Mouse (Mus musculus) v-Abl transformed pro-B cells (cell line): ENCODE measurements around the gene Kcnj14.

Source experiments
- in situ Hi-C, 2 experiments: fragments of 400-800 bp; cut with MboI; formaldehyde crosslinking; loops; one replicate each; pipeline ENCODE4 v1.15.1; 2025; ENCODE audit not compliant: unreplicated experiment in 2 of 2

Gene Kcnj14

DNA sequence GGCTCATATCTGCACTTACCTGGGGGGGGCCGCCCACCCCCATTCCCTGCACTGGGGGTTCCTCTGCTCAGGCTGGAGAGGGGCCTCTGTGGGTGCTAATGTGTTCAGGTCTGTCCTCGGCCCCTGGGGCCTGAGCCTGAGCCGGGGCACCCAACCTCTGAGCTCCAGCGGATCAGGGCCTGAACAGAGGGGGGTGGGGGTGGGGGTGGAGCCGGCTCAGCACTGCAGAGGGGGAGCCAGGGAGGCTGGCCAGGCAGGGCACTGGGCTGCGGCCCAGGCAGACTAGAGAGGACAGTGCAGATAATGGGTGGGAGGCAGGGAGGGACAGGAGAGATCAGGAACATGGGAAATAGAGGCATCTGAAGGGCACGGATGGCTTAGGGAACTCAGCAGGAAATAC is at the start of gene Kcnj14:
Gene Kcnj14, minus strand, starts transcription at position 185 of the 400 bp plus-strand sequence.
- in situ Hi-C loops, result no loop called here

DNA sequence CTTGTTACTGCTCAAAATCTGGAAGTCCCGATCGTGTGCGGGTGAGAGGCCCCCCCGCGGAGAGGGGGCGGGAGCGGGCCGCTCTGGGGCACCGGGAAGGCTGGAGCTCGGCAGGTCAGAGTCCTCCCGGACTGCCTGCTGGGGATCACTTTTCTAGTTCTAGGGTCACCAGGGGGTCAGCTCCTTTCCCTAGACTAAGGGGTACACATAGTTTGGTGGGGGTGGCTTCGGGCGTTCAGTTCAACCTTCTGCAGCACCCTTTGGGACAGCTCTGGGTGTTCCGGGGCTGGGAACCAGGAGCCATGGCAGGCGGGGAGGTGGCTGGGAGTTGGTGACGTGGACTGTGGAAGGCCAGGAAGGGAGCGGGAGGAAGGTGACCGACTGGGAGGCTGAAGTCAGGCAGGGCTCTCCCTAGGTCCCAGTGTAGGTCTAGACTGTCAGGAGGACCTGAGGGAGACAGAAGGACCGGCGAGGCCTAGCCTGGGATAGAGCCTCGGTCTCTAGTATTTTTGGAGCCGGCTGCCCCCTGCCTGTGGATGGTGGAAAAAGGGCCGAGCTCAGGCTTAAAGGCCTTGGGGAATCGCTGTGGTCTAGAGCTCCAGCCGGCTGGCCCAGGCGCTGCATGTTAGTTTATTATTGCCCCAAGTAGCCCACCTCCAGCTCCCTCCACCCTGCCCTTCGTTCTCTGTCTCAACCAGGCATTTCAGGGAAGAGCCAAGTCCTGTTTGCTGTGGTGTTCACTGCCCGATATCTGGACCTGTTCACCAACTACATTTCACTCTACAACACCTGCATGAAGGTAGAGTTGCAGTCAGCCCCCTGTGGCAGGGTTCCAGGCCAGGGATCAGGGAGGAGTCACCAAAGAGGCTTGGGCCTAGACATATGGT is 48.7 kb upstream of the Kcnj14 start:
- in situ Hi-C loops, result loop anchor here (5.0 to 25.0 kb wide), 4 partner anchors 59 to 339 kb away; no protein-coding TSS in a partner anchor

DNA sequence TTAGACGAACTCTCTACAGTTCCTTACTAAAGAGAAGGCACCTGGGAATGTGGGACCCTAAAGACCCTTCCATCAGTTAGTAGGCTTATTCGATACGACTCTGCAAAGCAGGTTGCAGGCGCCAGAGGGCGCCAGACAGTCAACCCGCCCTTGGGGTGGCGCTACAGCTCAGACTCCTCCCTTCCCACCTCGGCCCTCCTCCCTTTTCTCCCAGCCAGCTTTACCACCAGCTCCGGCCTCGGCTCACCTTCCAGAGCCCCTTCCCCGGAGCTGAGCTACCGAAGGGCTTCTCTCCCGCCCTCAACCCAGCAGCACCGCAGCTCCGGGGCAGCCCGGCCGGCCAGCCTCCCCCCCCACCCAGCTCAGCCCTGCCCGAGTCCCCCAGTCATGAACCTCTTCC is 48.0 kb upstream of the Kcnj14 start, which contains the start of gene Kdelr1:
Gene Kdelr1, plus strand, starts transcription at position 149 of the 400 bp plus-strand sequence.
- in situ Hi-C loops, result loop anchor here (5.0 to 25.0 kb wide), 4 partner anchors 60 to 340 kb away; no protein-coding TSS in a partner anchor

DNA sequence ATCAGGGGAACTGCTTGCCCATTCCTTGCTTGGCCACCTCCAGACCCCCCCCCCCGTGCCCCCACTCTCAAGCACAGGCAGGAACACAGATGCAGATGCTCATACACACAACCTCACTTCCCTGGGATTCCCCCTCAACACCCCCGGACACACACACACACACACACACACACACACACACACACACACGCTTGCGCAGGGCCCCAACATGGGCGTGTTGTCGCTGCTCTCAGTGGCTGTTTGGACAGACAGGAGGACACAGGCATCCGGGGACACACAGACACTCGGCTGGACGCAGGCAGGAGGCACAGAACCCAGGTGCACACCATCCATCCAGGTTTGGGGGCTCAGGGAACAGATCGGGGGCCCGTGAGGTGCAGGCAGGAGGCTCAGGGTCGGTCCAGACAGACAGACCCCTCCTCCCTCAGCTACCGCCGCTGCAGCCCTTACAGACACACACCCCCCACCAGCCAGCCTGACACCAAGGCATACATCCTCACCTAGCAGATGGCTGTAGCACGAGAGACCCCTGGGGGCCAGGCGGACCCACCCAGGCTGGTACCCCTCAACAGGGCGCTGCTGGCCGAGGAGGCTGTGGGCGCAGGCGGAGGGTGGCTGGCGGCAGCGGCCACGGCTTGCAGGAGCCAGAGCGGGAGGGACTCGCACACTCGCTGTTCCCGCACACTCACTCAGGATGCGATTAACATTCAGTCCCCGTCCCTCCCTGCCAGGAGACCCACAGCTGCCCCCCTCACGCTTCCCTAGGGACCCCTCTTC is 45.9 kb upstream of the Kcnj14 start:
- in situ Hi-C loops, result loop anchor here (5.0 to 25.0 kb wide), 4 partner anchors 62 to 342 kb away; no protein-coding TSS in a partner anchor

DNA sequence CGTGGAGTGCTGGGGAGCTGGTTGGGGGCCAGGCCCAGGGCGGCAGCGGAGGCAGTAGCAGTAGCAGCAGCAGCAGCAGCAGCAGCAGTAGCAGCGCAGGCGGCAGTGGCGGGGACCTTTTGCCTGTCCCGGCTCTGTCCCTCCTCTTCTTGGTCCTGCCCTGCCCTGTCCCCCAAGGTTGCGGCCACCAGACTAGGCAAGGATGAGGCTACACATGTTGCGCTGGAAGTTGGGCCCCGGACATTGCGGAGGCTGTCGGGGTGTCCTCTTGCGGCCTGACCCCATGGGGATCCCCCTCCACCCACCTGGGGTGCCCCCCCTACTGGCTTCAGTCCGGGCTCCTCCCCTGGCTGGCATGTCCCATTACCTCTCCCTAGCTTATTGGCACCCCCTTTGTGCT is 45.2 kb upstream of the Kcnj14 start:
- in situ Hi-C loops, result loop anchor here (5.0 to 25.0 kb wide), 4 partner anchors 63 to 343 kb away; no protein-coding TSS in a partner anchor

DNA sequence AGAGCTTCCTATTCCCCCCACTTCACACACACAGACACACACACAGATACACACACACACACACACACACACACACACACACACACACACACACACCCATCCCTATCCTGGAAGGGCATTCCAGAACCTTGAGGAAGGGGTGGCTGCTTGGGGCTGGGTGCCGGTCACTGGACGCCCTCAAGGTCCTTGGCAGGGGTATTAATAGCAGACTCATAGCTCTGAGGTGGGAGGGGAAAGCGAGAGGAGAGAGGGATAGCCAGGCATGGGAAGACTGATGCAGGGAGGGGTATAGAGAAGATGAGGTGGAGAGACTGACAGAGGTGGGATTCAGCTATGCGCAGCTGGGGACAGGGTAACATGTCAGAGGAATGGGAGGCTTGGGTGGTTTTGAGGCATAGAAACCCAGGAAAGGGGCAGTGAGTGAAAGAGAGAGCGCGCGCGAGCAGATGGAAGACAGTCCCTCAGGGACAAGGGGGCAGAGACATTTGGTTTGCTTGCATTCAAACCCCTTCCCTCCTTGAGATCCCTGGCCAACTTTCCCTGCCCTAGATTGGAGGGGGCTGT is 44.6 kb upstream of the Kcnj14 start:
- in situ Hi-C loops, result loop anchor here in 1 of 2 experiments (25.0 kb wide), 1 partner anchor 343 kb away; no protein-coding TSS in a partner anchor

DNA sequence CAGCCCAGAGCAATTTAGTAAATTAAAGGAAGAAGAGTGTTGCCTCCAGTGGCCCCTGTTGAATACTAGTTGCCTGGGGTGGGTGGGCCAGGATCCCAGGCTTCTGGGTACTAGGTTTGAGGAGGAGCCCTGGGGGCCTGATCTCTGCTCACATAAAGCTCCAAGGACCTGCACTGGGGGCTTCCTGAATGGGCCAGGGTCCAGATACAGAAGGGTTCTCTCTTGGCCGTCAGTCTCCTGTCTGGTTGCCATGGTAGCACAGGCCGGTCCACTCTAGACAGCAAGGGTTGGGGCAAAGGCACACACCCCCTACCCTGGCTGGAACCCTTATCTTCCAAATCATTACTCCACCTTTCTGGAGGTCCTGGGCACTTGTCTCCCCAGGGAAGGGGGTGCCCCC is 43.3 kb upstream of the Kcnj14 start:
- in situ Hi-C loops, result loop anchor here in 1 of 2 experiments (25.0 kb wide), 1 partner anchor 344 kb away; no protein-coding TSS in a partner anchor

DNA sequence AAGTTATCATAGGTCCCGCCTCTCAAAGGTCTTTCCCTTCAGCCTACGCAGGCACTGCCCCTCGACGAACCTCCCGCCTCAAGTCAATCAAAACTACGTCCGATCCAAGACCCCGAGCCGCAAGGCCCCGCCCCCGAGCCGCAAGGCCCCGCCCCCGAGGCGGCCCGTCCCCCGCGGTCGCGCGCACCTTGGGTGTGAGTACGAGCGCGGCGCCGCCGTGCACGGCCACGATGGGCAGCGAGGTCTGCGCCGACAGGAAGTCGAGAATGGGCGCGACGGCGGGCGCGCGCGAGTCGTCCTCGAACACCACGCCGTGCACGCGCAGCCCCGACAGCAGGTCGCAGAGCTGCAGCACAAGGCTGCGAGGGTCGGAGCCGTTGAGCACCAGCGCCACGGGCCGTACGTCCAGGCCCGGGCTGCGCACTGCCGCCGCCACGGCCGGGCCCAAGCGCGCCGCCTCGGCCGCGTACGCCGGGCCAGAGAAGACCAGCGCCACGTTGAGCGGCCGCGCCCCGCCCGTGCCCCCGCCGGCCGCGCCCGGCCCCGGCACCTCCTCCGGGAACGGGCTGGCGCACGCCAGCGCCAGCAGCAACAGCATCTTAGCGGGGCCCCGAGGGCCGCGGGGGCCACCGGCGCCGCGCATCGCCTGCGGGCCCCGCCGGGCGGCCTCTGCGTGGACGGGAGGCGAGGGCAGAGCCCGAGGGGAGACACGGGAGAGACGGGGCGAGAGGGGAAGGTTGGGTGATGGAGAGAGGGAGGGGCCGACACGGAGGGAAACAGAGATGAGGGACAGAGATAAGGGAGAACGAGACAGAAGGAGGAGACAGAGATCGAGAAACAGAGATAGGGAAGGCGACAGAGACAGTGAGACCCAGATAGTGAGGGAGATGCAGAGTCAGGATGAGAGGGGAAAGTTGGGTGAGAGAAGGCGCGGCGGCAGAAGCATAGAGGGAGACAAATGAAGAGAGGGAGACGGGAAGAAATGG is 41.6 kb upstream of the Kcnj14 start:
- in situ Hi-C loops, result loop anchor here in 1 of 2 experiments (25.0 kb wide), 1 partner anchor 346 kb away; no protein-coding TSS in a partner anchor

DNA sequence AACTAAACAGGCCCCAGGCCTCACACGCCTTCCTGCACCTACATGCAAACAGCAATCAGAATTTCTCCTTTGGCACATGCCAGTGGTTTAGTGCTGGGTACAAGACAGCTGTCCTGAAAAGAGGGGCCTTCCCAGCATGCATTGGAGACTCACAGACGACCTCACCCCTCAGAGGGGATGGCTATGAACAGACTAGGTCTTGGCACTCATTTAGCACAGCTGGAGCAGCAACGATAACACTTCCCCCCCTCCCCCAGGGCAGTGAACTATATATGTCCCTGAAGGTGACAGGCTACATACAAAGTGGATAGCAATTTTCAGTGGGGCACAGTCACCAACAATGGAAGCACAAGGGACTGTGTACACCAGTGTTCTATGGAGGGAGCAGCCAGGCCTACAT is 39.9 kb upstream of the Kcnj14 start:
- in situ Hi-C loops, result loop anchor here in 1 of 2 experiments (25.0 kb wide), 1 partner anchor 348 kb away; no protein-coding TSS in a partner anchor

DNA sequence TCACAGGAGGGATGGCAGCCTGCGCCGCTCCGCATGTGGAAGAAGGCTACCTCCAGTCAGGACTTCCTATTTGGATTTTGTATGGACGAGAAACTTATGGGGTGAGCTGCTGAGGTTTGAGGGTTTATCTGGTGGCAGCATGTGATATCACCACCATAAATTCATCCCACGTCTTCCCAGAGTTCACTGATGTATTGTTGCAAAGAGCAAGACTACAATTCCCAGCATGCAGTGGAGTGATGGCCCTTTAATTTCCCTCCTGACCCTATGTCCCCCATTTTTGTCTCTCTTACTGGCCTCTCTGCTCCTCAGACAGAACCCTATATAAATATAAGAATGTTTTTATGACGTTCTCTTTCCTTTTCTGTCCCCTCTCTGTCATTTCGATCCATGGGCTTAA is 38.2 kb upstream of the Kcnj14 start:
- in situ Hi-C loops, result loop anchor here in 1 of 2 experiments (25.0 kb wide), 1 partner anchor 349 kb away; no protein-coding TSS in a partner anchor

DNA sequence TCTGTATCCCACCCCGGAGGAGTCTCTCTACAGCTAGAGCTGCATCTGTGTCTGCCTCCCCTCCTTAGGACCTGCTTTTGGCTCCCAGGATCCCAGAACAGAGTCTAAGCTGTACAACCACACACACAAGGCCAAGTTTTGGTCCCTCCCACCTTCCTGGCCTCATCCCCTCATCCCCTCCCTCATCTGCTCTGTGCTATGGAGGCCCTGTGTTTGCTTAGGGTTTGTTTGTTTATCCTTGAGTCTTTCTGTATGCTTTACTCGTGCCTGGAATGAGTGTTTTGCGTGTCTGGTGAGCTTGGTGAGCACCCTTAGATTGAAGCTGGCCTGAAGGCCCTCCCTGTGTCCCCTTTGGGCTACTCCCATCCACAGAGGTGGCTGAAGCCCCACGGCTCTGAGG is 34.4 kb upstream of the Kcnj14 start:
- in situ Hi-C loops, result loop anchor here (5.0 to 25.0 kb wide), 2 partner anchors 72 to 353 kb away; no protein-coding TSS in a partner anchor

DNA sequence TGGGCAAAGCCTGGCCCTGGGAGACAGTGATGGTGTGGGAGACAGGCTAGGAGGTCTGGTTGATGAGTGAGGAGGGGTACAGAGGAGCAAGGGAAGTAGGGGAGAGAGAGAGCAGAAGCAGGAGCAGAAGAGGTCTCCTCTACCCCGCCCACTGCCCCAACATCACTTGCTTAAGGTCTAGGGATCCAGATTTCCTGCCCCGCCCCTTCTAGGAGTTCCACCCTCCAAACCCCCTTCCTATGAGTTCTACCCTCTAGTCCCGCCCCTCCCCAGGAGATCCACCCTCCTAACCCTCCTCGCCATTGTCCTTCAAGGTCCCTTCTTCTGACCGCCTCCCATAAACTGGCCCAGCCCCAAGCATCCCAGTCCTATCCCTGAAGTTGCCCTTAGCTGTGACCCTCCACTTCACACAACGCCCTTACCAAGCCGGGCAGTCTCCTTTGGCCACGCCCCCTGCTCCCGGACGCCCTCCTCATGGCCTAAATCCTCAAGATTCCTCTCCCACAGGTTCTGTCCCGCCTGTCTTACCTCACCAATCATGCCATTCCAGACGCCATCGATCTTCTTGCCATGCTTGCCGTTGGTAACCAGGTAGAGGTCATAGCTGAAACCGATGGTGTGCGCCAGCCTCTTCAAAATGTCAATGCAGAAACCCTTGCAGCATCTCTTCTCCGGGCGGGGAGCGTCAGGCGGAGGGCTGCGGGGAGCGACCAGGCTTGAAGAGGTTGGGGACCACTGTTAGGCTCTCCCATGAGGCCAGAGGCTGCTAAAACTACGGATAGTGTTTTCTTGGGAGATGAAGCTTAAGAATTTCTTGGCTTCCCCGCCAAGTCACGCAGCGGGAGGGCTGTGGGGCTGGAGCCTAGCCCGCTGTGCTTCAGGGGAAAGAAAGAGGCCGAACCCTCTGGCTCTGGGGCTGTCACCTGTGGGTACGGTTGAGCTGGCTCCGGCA is 32.6 kb upstream of the Kcnj14 start:
- in situ Hi-C loops, result loop anchor here (5.0 to 25.0 kb wide), 2 partner anchors 70 to 355 kb away; no protein-coding TSS in a partner anchor

DNA sequence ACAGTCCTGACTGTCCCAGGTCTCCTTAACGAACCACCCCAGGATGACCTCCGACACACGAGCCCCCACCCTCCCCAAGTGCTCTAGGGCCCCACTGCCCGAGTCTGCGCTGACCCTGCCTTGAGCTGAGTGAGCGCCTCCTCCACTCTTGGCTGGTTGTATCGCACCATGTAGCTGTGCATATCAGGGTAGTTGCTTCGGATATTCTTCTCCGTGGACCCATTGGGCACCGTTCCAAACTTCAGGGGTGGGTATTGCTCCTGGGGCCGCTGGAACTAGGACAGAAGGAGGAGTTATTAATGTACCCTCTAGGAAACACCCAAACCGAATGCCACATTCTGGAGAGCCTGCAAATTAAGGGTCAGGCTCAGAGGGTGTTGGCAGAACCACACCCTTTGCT is 28.5 kb upstream of the Kcnj14 start:
- in situ Hi-C loops, result loop anchor here in 1 of 2 experiments (25.0 kb wide), 1 partner anchor 359 kb away; no protein-coding TSS in a partner anchor

DNA sequence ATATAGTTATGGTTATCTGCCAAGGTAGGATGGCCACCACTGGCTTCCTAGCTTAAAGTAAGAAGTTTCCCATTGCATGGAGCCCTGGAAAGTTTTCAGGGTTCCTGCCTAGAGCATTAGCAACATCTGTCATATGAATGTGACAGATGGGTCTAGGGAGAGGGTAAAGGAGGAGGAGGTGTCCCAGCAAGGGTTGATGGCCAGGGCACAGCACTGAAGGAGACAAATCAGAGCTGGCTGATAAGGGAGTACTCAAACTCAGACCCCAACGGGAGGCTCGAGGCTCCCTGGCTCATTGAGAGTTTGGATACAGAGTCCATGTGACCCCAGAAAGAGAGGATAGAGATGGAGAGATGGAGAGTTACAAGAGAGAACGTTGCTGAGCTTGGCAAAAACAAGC is 26.1 kb upstream of the Kcnj14 start:
- in situ Hi-C loops, result loop anchor here in 1 of 2 experiments (25.0 kb wide), 1 partner anchor 362 kb away; no protein-coding TSS in a partner anchor

DNA sequence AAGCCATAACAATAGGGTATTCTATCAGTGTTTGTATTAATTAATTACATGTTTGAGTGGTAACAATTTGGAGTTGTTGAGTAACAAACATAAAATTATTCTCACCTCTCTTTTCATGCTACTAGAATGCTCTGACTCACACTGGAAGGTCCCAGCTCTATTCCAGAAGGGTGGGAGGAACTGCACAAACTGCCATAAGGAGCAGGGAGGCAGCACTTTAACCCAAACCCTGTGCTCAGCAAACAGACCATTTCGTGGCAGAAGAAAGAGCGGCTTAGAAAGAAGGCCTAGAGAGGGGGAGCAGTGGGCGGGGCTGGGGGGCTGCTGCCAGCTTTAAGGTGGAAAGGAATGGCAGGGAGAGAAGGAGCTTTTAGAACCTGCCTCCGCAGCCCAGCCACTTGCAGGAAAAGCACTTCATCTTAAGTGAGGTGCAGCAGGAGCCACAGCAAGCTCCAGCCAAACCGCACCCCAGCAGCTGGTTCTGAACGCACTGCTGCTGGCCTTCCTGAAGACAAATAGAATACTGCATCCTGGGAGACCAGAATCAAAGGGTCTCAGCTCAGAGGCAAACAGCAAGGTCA is 24.0 kb upstream of the Kcnj14 start:
- in situ Hi-C loops, result no loop called here

DNA sequence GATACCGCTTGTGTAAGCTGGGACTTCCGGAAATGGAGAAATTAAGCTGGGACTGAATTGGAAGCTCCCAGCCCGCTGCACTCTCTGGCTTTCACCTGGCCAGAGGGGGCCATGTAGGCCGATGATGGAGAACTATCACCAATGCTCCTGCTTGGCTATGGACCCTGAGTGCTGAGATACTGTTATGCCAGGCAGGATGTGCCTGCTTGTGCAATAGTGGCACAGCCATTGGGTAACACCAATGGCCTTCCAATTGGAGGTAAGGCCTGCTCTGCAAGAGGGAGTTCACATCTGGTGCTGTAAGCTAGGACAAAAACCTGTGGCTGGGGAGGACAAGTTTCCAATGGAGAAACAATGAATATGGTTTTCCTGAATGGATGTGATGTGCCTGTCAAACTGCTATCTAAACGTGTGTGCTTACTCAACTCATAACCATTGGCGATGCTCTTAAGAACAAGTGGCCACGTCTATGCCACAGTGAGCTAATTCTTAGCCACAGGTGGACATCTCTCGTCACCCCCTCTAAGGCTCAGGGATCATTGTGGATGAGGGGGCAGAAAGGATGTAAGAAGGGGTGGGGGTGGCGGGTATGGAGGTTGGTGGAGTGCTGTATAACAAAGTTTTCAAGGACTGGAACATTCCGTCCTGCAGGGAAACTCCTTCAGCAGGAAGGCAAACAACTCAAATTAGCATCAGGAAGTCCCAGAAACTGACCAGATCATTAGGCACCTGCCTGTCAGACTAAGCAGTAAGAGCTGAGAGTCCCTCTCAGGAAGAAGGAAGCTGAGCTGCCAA is 18.6 kb upstream of the Kcnj14 start:
- in situ Hi-C loops, result no loop called here

DNA sequence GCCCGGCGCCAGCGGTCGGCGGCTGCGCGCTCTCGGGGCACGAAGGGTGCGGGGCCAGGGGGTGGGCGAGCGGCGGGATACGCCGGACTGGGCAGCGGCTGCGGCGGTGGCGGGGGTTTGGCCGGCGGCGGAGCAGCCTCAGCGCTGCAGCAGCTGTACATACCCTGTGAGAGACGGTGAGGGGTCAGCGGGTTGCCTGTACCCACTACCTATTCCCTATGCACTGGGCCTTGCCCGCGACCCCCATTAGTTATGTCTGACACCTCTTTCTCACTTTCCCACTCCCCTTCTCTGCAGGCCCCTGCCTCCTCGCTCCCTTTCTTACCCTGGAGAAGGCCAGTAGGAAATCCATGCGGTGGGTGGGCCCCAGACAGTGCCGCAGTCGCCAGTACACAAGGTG is 9.3 kb upstream of the Kcnj14 start:
- in situ Hi-C loops, result no loop called here
